Mouse (Mus musculus): ENCODE results near the gene Lipe. TPM values are rescaled to one million over a fixed set of nuclear protein-coding genes. Genes with fewer than 3 reads are reported as not detected.

Gene Lipe
- total and polyA plus RNA-seq, 2 experiments from 2014 or later = 19.3 to 31.1 TPM

- H3K27me3 ChIP-seq (ENCODE audit: control insufficient read depth, insufficient read depth, low read length) = no peaks in the 10 kb centered on the region
- H3K27ac ChIP-seq (ENCODE audit: low read depth) = peak overlapping the region; percentile 95
- ATAC-seq (ENCODE audit: insufficient read depth, low read depth) (peak; percentile 87), DNase-seq (ENCODE audit: low spot score) (peak; percentile 92)
- H3K4me1 ChIP-seq (ENCODE audit: control insufficient read depth, insufficient read depth) = peaks cover 50% of the 10 kb centered on the region
- H3K9me3 ChIP-seq (replicated peaks; ENCODE audit: control insufficient read depth, low read length) = no peaks in the 10 kb centered on the region
- H3K9ac ChIP-seq (replicated peaks; ENCODE audit: low read depth, low read length) = peak overlapping the region; percentile 40
- WGBS = 37% methylated on average over 12 of the region's 12 CpGs
- H3K36me3 ChIP-seq (replicated peaks; ENCODE audit: control insufficient read depth, insufficient read depth, low read length) = peaks cover 49% of the 10 kb centered on the region
- H3K4me2 ChIP-seq (ENCODE audit: low read depth, low read length) = peak overlapping the region; percentile 48
- TF ChIP-seq EP300 (IDR thresholded peaks at IDR 0.05; ENCODE audit: low read depth) (peak; percentile 95), CTCF (IDR thresholded peaks at IDR 0.05; ENCODE audit: low read depth) (no peak)
- peak overlapping the region; percentile 17; the same call in 1 of the 2 replicates for H3K4me3 ChIP-seq (ENCODE audit: low read depth, low read length)
These were observed 12.5 kb downstream of the Lipe start for GRCm38 (mm10) chr7:25385850-25386555.

DNA sequence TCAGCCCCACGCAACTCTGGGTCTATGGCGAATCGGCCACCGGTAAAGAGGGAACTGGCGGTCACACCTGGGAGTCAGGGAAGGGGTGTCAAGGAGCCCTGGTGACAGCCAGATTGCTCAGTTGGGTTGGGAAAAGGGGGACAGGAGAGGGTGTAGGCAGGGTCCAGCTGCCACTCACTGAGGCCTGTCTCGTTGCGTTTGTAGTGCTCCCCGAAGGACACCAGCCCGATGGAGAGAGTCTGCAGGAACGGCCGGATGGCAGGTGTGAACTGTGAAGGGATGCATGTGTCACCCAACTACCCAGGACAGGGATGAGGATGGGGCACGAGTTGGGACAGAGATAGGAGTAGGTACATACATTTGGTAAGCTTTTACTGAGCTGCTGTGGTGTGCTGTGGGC, 13.3 kb downstream of the Lipe start:
- H3K4me1 ChIP-seq (ENCODE audit: control insufficient read depth, insufficient read depth) = peaks cover 44% of the 10 kb centered on the region
- TF ChIP-seq CTCF (IDR thresholded peaks at IDR 0.05; ENCODE audit: low read depth) = no peak
- TF ChIP-seq EP300 (IDR thresholded peaks at IDR 0.05; ENCODE audit: low read depth) = no peak
- H3K4me2 ChIP-seq (ENCODE audit: low read depth, low read length) = peak overlapping the region; percentile 48; the same call in 1 of the 2 replicates
- ATAC-seq (ENCODE audit: insufficient read depth, low read depth) (no peak), DNase-seq (ENCODE audit: low spot score) (no peak)
- 89% methylated on average over 12 of the region's 12 CpGs for WGBS
- peaks cover 49% of the 10 kb centered on the region for H3K36me3 ChIP-seq (replicated peaks; ENCODE audit: control insufficient read depth, insufficient read depth, low read length)
- peak overlapping the region; percentile 95 for H3K27ac ChIP-seq (ENCODE audit: low read depth)
- no peaks in the 10 kb centered on the region for H3K9me3 ChIP-seq (replicated peaks; ENCODE audit: control insufficient read depth, low read length)
- no peaks in the 10 kb centered on the region for H3K27me3 ChIP-seq (ENCODE audit: control insufficient read depth, insufficient read depth, low read length)
- H3K4me3 ChIP-seq (ENCODE audit: low read depth, low read length) = no peak overlapping the region
- peak overlapping the region; percentile 40; the same call in 1 of the 2 replicates for H3K9ac ChIP-seq (replicated peaks; ENCODE audit: low read depth, low read length)

DNA sequence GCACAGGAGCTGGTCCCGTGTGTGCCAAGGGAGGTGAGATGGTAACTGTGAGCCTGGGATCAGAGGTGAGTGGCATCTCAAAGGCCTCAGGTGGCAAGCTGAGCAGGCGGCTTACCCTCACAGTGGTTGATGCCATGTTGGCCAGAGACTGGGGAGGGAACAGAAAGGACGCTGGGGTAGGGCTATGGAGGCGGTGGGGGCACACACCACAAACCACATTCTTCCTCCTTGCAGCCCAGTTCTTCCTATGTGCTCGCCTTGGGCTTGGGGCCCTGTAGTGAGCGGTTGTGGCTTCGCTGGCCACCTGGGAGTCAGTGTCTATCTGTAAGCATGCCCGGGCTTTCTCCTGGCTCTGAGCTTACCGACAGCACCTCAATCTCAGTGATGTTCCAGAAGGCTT, 13.7 kb downstream of the Lipe start:
- no peak overlapping the region for H3K9ac ChIP-seq (replicated peaks; ENCODE audit: low read depth, low read length)
- no peak overlapping the region for H3K4me3 ChIP-seq (ENCODE audit: low read depth, low read length)
- TF ChIP-seq EP300 (IDR thresholded peaks at IDR 0.05; ENCODE audit: low read depth) = no peak
- TF ChIP-seq CTCF (IDR thresholded peaks at IDR 0.05; ENCODE audit: low read depth) = no peak
- no peak overlapping the region for H3K4me2 ChIP-seq (ENCODE audit: low read depth, low read length)
- ATAC-seq (ENCODE audit: insufficient read depth, low read depth) = no peak
- H3K4me1 ChIP-seq (ENCODE audit: control insufficient read depth, insufficient read depth) = peaks cover 44% of the 10 kb centered on the region
- no peaks in the 10 kb centered on the region for H3K27me3 ChIP-seq (ENCODE audit: control insufficient read depth, insufficient read depth, low read length)
- no peaks in the 10 kb centered on the region for H3K9me3 ChIP-seq (replicated peaks; ENCODE audit: control insufficient read depth, low read length)
- no peak overlapping the region for H3K27ac ChIP-seq (ENCODE audit: low read depth)
- 85% methylated on average over 9 of the region's 9 CpGs for WGBS
- H3K36me3 ChIP-seq (replicated peaks; ENCODE audit: control insufficient read depth, insufficient read depth, low read length) = peaks cover 49% of the 10 kb centered on the region
- DNase-seq (ENCODE audit: low spot score) = no peak

DNA sequence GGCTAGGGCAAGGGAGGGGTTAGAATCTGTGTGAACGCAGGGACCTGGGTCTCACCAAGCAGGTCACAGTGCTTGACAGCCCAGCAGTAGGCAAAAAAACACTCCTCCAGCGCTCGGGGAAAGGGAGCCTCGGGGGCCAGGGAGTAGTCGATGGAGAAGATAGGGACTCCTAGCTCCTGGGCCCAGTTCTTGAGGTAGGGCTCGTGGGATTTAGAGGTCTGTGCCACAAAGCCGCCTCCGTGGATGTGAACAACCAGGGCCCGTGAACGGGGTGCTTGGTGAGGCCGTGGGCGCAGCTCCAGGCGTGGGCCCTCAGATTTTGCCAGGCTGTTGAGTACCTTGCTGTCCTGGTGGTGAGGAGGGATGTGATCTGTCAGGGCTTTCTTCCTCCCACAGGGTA, 14.2 kb downstream of the Lipe start:
- Histone ChIP-seq H3K27ac (ENCODE audit: low read depth) (no peak overlapping the region), H3K36me3 (replicated peaks; ENCODE audit: control insufficient read depth, insufficient read depth, low read length) (peaks cover 49% of the 10 kb centered on the region), H3K9me3 (replicated peaks; ENCODE audit: control insufficient read depth, low read length) (no peaks in the 10 kb centered on the region), H3K9ac (replicated peaks; ENCODE audit: low read depth, low read length) (no peak overlapping the region), H3K4me2 (ENCODE audit: low read depth, low read length) (no peak overlapping the region), H3K4me1 (ENCODE audit: control insufficient read depth, insufficient read depth) (peaks cover 40% of the 10 kb centered on the region), H3K4me3 (ENCODE audit: low read depth, low read length) (no peak overlapping the region), H3K27me3 (ENCODE audit: control insufficient read depth, insufficient read depth, low read length) (no peaks in the 10 kb centered on the region)
- ATAC-seq (ENCODE audit: insufficient read depth, low read depth) (no peak), DNase-seq (ENCODE audit: low spot score) (no peak)
- WGBS = 86% methylated on average over 13 of the region's 13 CpGs
- no peak for TF ChIP-seq EP300 (IDR thresholded peaks at IDR 0.05; ENCODE audit: low read depth)
- TF ChIP-seq CTCF (IDR thresholded peaks at IDR 0.05; ENCODE audit: low read depth) = no peak

GRCm38 (mm10) chr7:25383891-25384290, 14.6 kb downstream of the Lipe start:
- Histone ChIP-seq H3K9ac (replicated peaks; ENCODE audit: low read depth, low read length) (no peak overlapping the region), H3K27ac (ENCODE audit: low read depth) (no peak overlapping the region), H3K4me1 (ENCODE audit: control insufficient read depth, insufficient read depth) (peaks cover 37% of the 10 kb centered on the region), H3K27me3 (ENCODE audit: control insufficient read depth, insufficient read depth, low read length) (no peaks in the 10 kb centered on the region), H3K9me3 (replicated peaks; ENCODE audit: control insufficient read depth, low read length) (no peaks in the 10 kb centered on the region), H3K4me3 (ENCODE audit: low read depth, low read length) (no peak overlapping the region), H3K4me2 (ENCODE audit: low read depth, low read length) (no peak overlapping the region), H3K36me3 (replicated peaks; ENCODE audit: control insufficient read depth, insufficient read depth, low read length) (peaks cover 49% of the 10 kb centered on the region)
- 77% methylated on average over 4 of the region's 4 CpGs for WGBS
- DNase-seq (ENCODE audit: low spot score) = no peak
- no peak for ATAC-seq (ENCODE audit: insufficient read depth, low read depth)
- TF ChIP-seq CTCF (IDR thresholded peaks at IDR 0.05; ENCODE audit: low read depth) = no peak
- no peak for TF ChIP-seq EP300 (IDR thresholded peaks at IDR 0.05; ENCODE audit: low read depth)

GRCm38 (mm10) chr7:25383385-25383784, 15.1 kb downstream of the Lipe start:
- Histone ChIP-seq H3K4me3 (ENCODE audit: low read depth, low read length) (no peak overlapping the region), H3K36me3 (replicated peaks; ENCODE audit: control insufficient read depth, insufficient read depth, low read length) (peaks cover 48% of the 10 kb centered on the region), H3K4me1 (ENCODE audit: control insufficient read depth, insufficient read depth) (peaks cover 37% of the 10 kb centered on the region), H3K27me3 (ENCODE audit: control insufficient read depth, insufficient read depth, low read length) (no peaks in the 10 kb centered on the region), H3K9ac (replicated peaks; ENCODE audit: low read depth, low read length) (no peak overlapping the region), H3K9me3 (replicated peaks; ENCODE audit: control insufficient read depth, low read length) (no peaks in the 10 kb centered on the region), H3K4me2 (ENCODE audit: low read depth, low read length) (no peak overlapping the region), H3K27ac (ENCODE audit: low read depth) (no peak overlapping the region)
- TF ChIP-seq CTCF (IDR thresholded peaks at IDR 0.05; ENCODE audit: low read depth) (no peak), EP300 (IDR thresholded peaks at IDR 0.05; ENCODE audit: low read depth) (no peak)
- WGBS = 90% methylated on average over 7 of the region's 7 CpGs
- ATAC-seq (ENCODE audit: insufficient read depth, low read depth) (no peak), DNase-seq (ENCODE audit: low spot score) (no peak)
